Mouse (Mus musculus) lung, postnatal 0 days (tissue): ENCODE results near the gene Kcnq1.

Experiments
- CTCF ChIP-seq: IDR thresholded peaks from 2 replicates; pipeline ENCODE4 v1.5.1; 2016; ENCODE audit warnings: antibody characterized with exemption, mild to moderate bottlenecking
- EP300 ChIP-seq: IDR thresholded peaks from 2 replicates; pipeline ENCODE4 v1.6.1; 2016; ENCODE audit warnings: antibody characterized with exemption, mild to moderate bottlenecking, control low read depth

DNA sequence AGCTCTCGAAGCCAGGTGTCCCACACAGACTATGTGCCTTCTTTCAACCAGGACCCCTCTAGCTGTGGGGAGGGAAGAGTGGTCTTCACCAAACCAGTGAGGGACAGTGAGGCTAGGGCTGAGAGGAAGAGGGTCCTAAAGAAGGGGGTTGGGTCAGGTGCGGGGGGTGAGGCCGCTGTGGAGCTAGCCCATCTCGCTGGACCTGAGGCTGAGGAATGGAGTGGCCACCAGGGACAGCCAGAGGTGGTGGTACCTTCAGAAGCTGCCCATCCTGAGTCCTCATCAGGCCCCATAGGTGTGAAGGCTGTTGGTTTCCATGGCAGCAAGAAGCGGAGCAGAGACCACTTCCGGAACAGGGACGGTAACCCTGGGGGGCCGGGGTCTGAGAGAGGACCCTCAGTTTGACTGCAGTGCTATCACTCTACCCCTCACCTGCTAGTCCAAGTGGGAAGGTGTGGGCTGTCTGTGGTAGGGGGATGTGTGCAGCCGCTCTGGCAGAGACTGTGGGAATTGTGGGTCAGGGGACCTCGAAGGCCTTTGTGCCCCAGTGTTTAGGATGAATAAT lies 35.6 kb upstream of the Kcnq1 start:
- TF ChIP-seq CTCF (no peak), EP300 (no peak)
